Mouse (Mus musculus) hindbrain, embryonic 14.5 days (tissue): ENCODE measurements around the gene Cemip2. TPM values are rescaled to one million over a fixed set of nuclear protein-coding genes. Genes with fewer than 3 reads are reported as not detected.

Source experiments
- ATAC-seq: fragments of 200-750 bp; cut with Nextera tagmentation; 2 replicates; pipeline ENCODE4 v1.8.0; 2017; ENCODE audit warnings: moderate number of reproducible peaks, mild to moderate bottlenecking, moderate TSS enrichment, moderate library complexity; ENCODE audit not compliant: low FRiP score
- DNase-seq: peaks from one replicate; pipeline ENCODE4 v3.0.0-alpha.2; 2015; ENCODE audit warnings: low spot score
- H3K27ac ChIP-seq: fragments of 300-500 bp; sonication (generic); 2 replicates; pipeline ENCODE4 v1.5.1; 2014; ENCODE audit warnings: mild to moderate bottlenecking, moderate library complexity
- H3K27me3 ChIP-seq: fragments of 300-500 bp; sonication (generic); 2 replicates; pipeline ENCODE4 v1.6.1; 2014; ENCODE audit warnings: mild to moderate bottlenecking, low read length, mixed read lengths; ENCODE audit not compliant: control insufficient read depth, insufficient read depth
- H3K36me3 ChIP-seq: fragments of 300-500 bp; sonication (generic); replicated peaks from 2 replicates; pipeline ENCODE4 v1.6.1; 2014; ENCODE audit not compliant: control insufficient read depth, insufficient read depth
- H3K4me1 ChIP-seq: fragments of 300-500 bp; sonication (generic); replicated peaks from 2 replicates; pipeline ENCODE4 v1.6.1; 2014; ENCODE audit warnings: antibody characterized with exemption, low read length, mixed read lengths; ENCODE audit not compliant: control insufficient read depth, insufficient read depth
- H3K4me2 ChIP-seq: fragments of 300-500 bp; sonication (generic); replicated peaks from 2 replicates; pipeline ENCODE4 v1.6.1; 2014; ENCODE audit warnings: mild to moderate bottlenecking, moderate library complexity
- H3K4me3 ChIP-seq: fragments of 300-500 bp; sonication (generic); replicated peaks from 2 replicates; pipeline ENCODE4 v1.5.1; 2014; ENCODE audit warnings: mild to moderate bottlenecking, low read length
- H3K9ac ChIP-seq: fragments of 300-500 bp; sonication (generic); 2 replicates; pipeline ENCODE4 v1.6.1; 2014
- H3K9me3 ChIP-seq: fragments of 300-500 bp; sonication (generic); 2 replicates; pipeline ENCODE4 v1.6.1; 2016; ENCODE audit warnings: low read length; ENCODE audit not compliant: control insufficient read depth
- WGBS: fragments of 180-500 bp; shearing (Covaris S2); extraction: QIAGEN DNeasy Blood & Tissue Kit; methylation state at CpG from one replicate; pipeline ENCODE4 v1.1.7; 2014; 5-methylcytosine and 5-hydroxymethylcytosine counted together
- polyA plus RNA-seq: library from polyadenylated mRNA; unstranded; fragments of >200 nt; fragmentation: Nextera tagmentation; extraction: Ambion mirVana; gene quantifications from 2 replicates; pipeline ENCODE4 v1.2.1, GENCODE M21; 2014

Gene Cemip2
- polyA plus RNA-seq, 1 experiment from 2014 or later = 26.8 TPM

GRCm38 (mm10) chr19:21745586-21745985 is 32.6 kb upstream of the Cemip2 start:
- no peak overlapping the region for H3K9ac ChIP-seq
- WGBS = 79% methylated on average over 2 of the region's 2 CpGs
- H3K36me3 ChIP-seq = no peaks in the 10 kb centered on the region
- H3K27me3 ChIP-seq = no peaks in the 10 kb centered on the region
- H3K9me3 ChIP-seq = no peaks in the 10 kb centered on the region
- H3K4me1 ChIP-seq = no peaks in the 10 kb centered on the region
- H3K27ac ChIP-seq = no peak overlapping the region
- no peak overlapping the region for H3K4me2 ChIP-seq
- no peak for DNase-seq
- H3K4me3 ChIP-seq = no peak overlapping the region
- no peak for ATAC-seq

- Histone ChIP-seq H3K9ac (no peak overlapping the region), H3K4me1 (no peaks in the 10 kb centered on the region), H3K36me3 (no peaks in the 10 kb centered on the region), H3K4me2 (no peak overlapping the region), H3K27me3 (no peaks in the 10 kb centered on the region), H3K4me3 (no peak overlapping the region), H3K9me3 (no peaks in the 10 kb centered on the region), H3K27ac (no peak overlapping the region)
- 24% methylated on average over 4 of the region's 4 CpGs for WGBS
- no peak for ATAC-seq
- DNase-seq = peak; percentile 66
Observed at GRCm38 (mm10) chr19:21747356-21747755, 30.8 kb upstream of the Cemip2 start.

DNA sequence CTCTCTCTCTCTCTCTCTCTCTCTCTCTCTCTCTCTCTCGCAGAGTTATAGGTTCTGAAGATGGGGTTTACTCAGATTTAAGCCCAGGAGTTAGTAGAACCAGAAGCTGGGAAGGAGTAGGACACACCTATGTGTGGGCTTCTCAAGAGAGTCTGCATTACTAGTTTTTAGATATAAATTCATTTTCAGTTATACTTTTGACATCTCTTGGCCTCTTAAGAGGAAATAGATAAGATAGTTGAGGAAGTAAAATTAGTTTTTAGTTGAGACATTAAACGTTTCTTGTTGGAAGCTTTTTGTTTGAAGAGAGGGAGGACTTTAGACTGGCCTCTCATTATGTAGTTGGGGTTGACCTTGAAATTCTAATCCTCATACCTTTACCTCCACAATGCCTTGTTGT is 28.0 kb upstream of the Cemip2 start:
- Histone ChIP-seq H3K27ac (no peak overlapping the region), H3K4me1 (no peaks in the 10 kb centered on the region), H3K4me2 (no peak overlapping the region), H3K36me3 (no peaks in the 10 kb centered on the region), H3K9me3 (no peaks in the 10 kb centered on the region), H3K9ac (no peak overlapping the region), H3K4me3 (no peak overlapping the region), H3K27me3 (no peaks in the 10 kb centered on the region)
- DNase-seq (no peak), ATAC-seq (no peak)
- whole genome bisulfite sequencing = 63% methylated on average over 2 of the region's 2 CpGs

- H3K27ac ChIP-seq = no peak overlapping the region
- H3K9ac ChIP-seq = no peak overlapping the region
- H3K4me2 ChIP-seq = no peak overlapping the region
- H3K9me3 ChIP-seq = no peaks in the 10 kb centered on the region
- H3K36me3 ChIP-seq = no peaks in the 10 kb centered on the region
- DNase-seq = no peak
- H3K27me3 ChIP-seq = no peaks in the 10 kb centered on the region
- no peaks in the 10 kb centered on the region for H3K4me1 ChIP-seq
- H3K4me3 ChIP-seq = no peak overlapping the region
- no peak for ATAC-seq
Observed at GRCm38 (mm10) chr19:21761676-21762075, 16.5 kb upstream of the Cemip2 start.

GRCm38 (mm10) chr19:21764013-21764412 is 14.1 kb upstream of the Cemip2 start:
- Histone ChIP-seq H3K27me3 (no peaks in the 10 kb centered on the region), H3K4me2 (no peak overlapping the region), H3K9me3 (no peaks in the 10 kb centered on the region), H3K4me1 (no peaks in the 10 kb centered on the region), H3K4me3 (no peak overlapping the region), H3K36me3 (no peaks in the 10 kb centered on the region), H3K9ac (no peak overlapping the region), H3K27ac (no peak overlapping the region)
- ATAC-seq (no peak), DNase-seq (no peak)
- WGBS = 83% methylated on average over 2 of the region's 2 CpGs

GRCm38 (mm10) chr19:21764738-21765137 is 13.4 kb upstream of the Cemip2 start:
- 94% methylated on average over 3 of the region's 3 CpGs for WGBS

GRCm38 (mm10) chr19:21767500-21768045 is 10.6 kb upstream of the Cemip2 start:
- ATAC-seq (no peak; the same call in 1 of the 2 replicates), DNase-seq (no peak)
- 75% methylated on average over 8 of the region's 9 CpGs for WGBS
- Histone ChIP-seq H3K4me1 (no peaks in the 10 kb centered on the region), H3K9me3 (no peaks in the 10 kb centered on the region), H3K27ac (no peak overlapping the region), H3K27me3 (no peaks in the 10 kb centered on the region), H3K4me3 (no peak overlapping the region), H3K9ac (no peak overlapping the region), H3K4me2 (no peak overlapping the region), H3K36me3 (no peaks in the 10 kb centered on the region)

More at GRCm38 (mm10) chr19:21764738-21765137, 13.4 kb upstream of the Cemip2 start:
- Histone ChIP-seq H3K9ac (no peak overlapping the region), H3K4me2 (no peak overlapping the region), H3K9me3 (no peaks in the 10 kb centered on the region), H3K27me3 (no peaks in the 10 kb centered on the region), H3K4me1 (no peaks in the 10 kb centered on the region), H3K27ac (no peak overlapping the region), H3K4me3 (no peak overlapping the region), H3K36me3 (no peaks in the 10 kb centered on the region)
- DNase-seq = no peak
- ATAC-seq = no peak

GRCm38 (mm10) chr19:21769796-21770195 is 8.3 kb upstream of the Cemip2 start:
- no peak for DNase-seq
- no peaks in the 10 kb centered on the region for H3K36me3 ChIP-seq
- H3K9ac ChIP-seq = no peak overlapping the region
- no peaks in the 10 kb centered on the region for H3K9me3 ChIP-seq
- no peak for ATAC-seq
- H3K27ac ChIP-seq = no peak overlapping the region
- WGBS = 69% methylated on average over 3 of the region's 3 CpGs
- H3K4me2 ChIP-seq = no peak overlapping the region
- no peaks in the 10 kb centered on the region for H3K4me1 ChIP-seq
- no peak overlapping the region for H3K4me3 ChIP-seq
- no peaks in the 10 kb centered on the region for H3K27me3 ChIP-seq

DNA sequence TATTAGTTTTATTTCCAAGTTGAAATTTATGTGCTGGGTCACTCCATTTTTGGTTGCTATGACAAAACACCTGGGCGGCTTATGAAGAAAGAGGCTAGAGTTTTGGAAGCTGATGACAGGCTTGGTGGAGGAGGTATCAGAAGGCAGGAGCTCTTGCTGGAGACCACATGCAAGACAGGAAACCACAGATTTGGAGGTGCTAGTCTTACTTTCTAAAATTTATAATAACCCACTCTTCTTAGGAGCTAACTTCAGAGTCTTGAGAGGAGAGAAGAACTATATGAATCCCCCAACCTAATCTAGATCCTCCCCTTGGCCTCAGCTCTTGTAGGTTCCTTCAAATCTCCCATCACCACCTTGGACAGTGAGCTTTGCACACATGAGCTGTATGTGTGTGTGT is 6.6 kb upstream of the Cemip2 start:
- Histone ChIP-seq H3K36me3 (no peaks in the 10 kb centered on the region), H3K27me3 (no peaks in the 10 kb centered on the region), H3K9me3 (no peaks in the 10 kb centered on the region), H3K4me1 (no peaks in the 10 kb centered on the region), H3K9ac (no peak overlapping the region), H3K27ac (no peak overlapping the region), H3K4me3 (no peak overlapping the region), H3K4me2 (no peak overlapping the region)
- ATAC-seq = no peak
- DNase-seq = no peak
- 97% methylated on average over 1 of the region's 1 CpGs for WGBS

DNA sequence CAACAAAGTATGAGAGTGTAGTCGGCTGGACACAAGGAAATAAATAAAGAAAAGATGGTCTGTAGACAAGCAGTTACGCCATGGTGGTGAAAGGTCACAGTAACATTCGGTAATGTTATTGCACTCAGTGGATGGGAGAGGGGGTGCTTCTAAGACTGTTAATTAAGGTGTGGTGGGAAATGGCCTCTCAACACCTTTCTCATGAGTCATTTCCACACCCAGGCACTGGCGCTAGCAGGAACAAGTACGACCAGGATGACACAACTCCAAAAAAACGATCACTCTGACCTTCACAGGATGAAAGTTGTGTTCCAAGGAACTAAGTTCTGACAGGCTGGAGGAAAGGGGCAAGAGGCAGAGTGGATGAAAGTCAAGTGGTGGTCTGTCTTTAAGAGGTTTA is 4.5 kb upstream of the Cemip2 start:
- no peak overlapping the region for H3K9ac ChIP-seq
- H3K4me1 ChIP-seq = no peaks in the 10 kb centered on the region
- no peaks in the 10 kb centered on the region for H3K27me3 ChIP-seq
- no peaks in the 10 kb centered on the region for H3K9me3 ChIP-seq
- H3K36me3 ChIP-seq = no peaks in the 10 kb centered on the region
- ATAC-seq (no peak), DNase-seq (no peak)
- H3K4me2 ChIP-seq = no peak overlapping the region
- H3K27ac ChIP-seq = no peak overlapping the region
- no peak overlapping the region for H3K4me3 ChIP-seq
- WGBS = 76% methylated on average over 6 of the region's 6 CpGs
